Mouse (Mus musculus) layer of hippocampus, postnatal 10 days (tissue): ENCODE measurements around the gene March8. TPM values are rescaled to one million over a fixed set of nuclear protein-coding genes. Genes with fewer than 3 reads are reported as not detected.

Experiments
- DNase-seq, 2 experiments: peaks; one replicate each; pipeline ENCODE4 v3.0.0; 2021; ENCODE audit warnings: low spot score in 2 of 2
- total RNA-seq, 2 experiments: library from RNA; stranded (reverse); gene quantifications; 2 replicates each; pipeline ENCODE4 v1.2.3; 2021

Gene March8
- total RNA-seq, 2 experiments from 2014 or later = 63.2 to 66.3 TPM

- no peak for DNase-seq
Observed at GRCm38 (mm10) chr6:116458728-116459127, 120.9 kb downstream of the March8 start.

Other genes with a start within 250 kb of the March8 start
- 10 to 100 TPM; 63.9 to 69.1 TPM for gene Tmcc1, start 144.5 kb upstream of the March8 start, total RNA-seq
- gene Washc2, start 130.0 kb upstream of the March8 start, total RNA-seq = 10 to 100 TPM; 75.9 to 82.0 TPM
- 1 to 10 TPM; 7.2 to 8.8 TPM for gene Zfand4, start 73.8 kb upstream of the March8 start, total RNA-seq
- gene Alox5, start 123.2 kb downstream of the March8 start, total RNA-seq = 1 to 10 TPM; 1.2 to 3.0 TPM
- gene Olfr211, start 151.1 kb downstream of the March8 start, total RNA-seq = not detected
- under 1 TPM in 1 of 2 experiments, not detected in 1; 0.16 TPM for gene Olfr212, start 168.5 kb downstream of the March8 start, total RNA-seq
- gene Olfr213, start 200.4 kb downstream of the March8 start, total RNA-seq = not detected
- gene Gm5580, start 213.1 kb downstream of the March8 start, total RNA-seq = 1 to 10 TPM; 2.9 to 3.1 TPM
- gene Olfr214, start 216.2 kb downstream of the March8 start, total RNA-seq = not detected
- not detected for gene Olfr215, start 246.2 kb downstream of the March8 start, total RNA-seq